In genomic region chr19:61199316-61199715, GRCm38 (mm10) we compare ENCODE assay signal across 9 mouse cellular contexts. TPM values are rescaled to one million over a fixed set of nuclear protein-coding genes. Genes with fewer than 3 reads are reported as not detected.
A peak's percentile ranks its signal among the peaks of the same experiment; 100 is the strongest.
DNase-seq lines count a peak whose midpoint lies in the region; ATAC-seq lines count a peak whose summit lies in the region.
"Had no signal": no experiment of that assay in that cellular context is flagged by ENCODE, and none has a peak within 500 bp of the region (broad histone marks: within the 10 kb centered on the region; RNA-seq: fewer than 3 reads in every experiment).

No protein-coding gene starts in this region.

- intact Hi-C loops in heart, postnatal 10 days (cut with DNase I): loop anchor here (1.0 to 2.0 kb wide), 2 partner anchors 25 to 67 kb away; no protein-coding TSS in a partner anchor

- no peaks in the 10 kb centered on the region for H3K36me3 ChIP-seq in heart, embryonic 11.5 days (ENCODE audit: control insufficient read depth, insufficient read depth, low read length)

- WGBS in heart, embryonic 11.5 days (ENCODE audit: insufficient replicate concordance): 16% methylated on average over 13 of the region's 13 CpGs

- H3K4me3 ChIP-seq in heart, embryonic 11.5 days (ENCODE audit: low read depth, low read length): no peak overlapping the region

- no peaks in the 10 kb centered on the region for H3K27me3 ChIP-seq in heart, embryonic 11.5 days (ENCODE audit: control insufficient read depth, insufficient read depth, low read length)

- no peaks in the 10 kb centered on the region for H3K4me1 ChIP-seq in heart, embryonic 11.5 days (ENCODE audit: control insufficient read depth, insufficient read depth, low read length)

- no peaks in the 10 kb centered on the region for H3K9me3 ChIP-seq in heart, embryonic 11.5 days (replicated peaks; ENCODE audit: control insufficient read depth, low read length)

- H3K27ac ChIP-seq in heart, embryonic 11.5 days (ENCODE audit: low read depth, low read length): no peak overlapping the region

- no peak for ATAC-seq in heart, embryonic 11.5 days (replicated peaks; ENCODE audit: insufficient number of reproducible peaks, low FRiP score, low TSS enrichment)

- H3K9ac ChIP-seq in heart, embryonic 11.5 days (ENCODE audit: low read depth, low read length): no peak overlapping the region

- H3K4me2 ChIP-seq in heart, embryonic 11.5 days: no peak overlapping the region

- peak; percentile 90 to 94 for DNase-seq in heart, adult 18-20 months
- peak; percentile 92 for DNase-seq in ZHBTc4 (ENCODE audit: low read depth, low spot score)
- DNase-seq in embryo, embryonic 10 days (ENCODE audit: low spot score): peak; percentile 95
- peak; percentile 92 to 94 for DNase-seq in heart, postnatal 10 days
- DNase-seq in left cerebral cortex, adult 8-10 months (ENCODE audit: low spot score in 2 of 2): peak; percentile 70
- DNase-seq in ovary, postnatal 10 days (ENCODE audit: low spot score): peak; percentile 72
- DNase-seq in thymus, postnatal 10 days (ENCODE audit: low spot score in 2 of 2): peak; percentile 80 to 90

RNA-seq across cellular contexts. Expression of gene Gm6020, which starts 15.6 kb away (rescaled TPM):
- not detected for total RNA-seq in heart, adult 18-20 months (2021)
- not detected in 2 replicates for polyA plus RNA-seq in heart, embryonic 11.5 days (2014; fragmentation: Nextera tagmentation; extraction: Ambion mirVana)
- not detected for total RNA-seq in heart, postnatal 10 days (2021)
- total RNA-seq in left cerebral cortex, adult 8-10 months (2022): not detected
- total RNA-seq: common myeloid progenitor, adult 5-6 weeks had no signal

RNA-seq across cellular contexts. Expression of gene Gm7102, which starts 23.2 kb away (rescaled TPM):
- total RNA-seq in heart, adult 18-20 months (2021): under 1 TPM in 1 of 2 experiments, not detected in 1; 0.17 TPM
- 0.24 and 0.25 TPM in 2 replicates for polyA plus RNA-seq in heart, embryonic 11.5 days (2014; fragmentation: Nextera tagmentation; extraction: Ambion mirVana)
- under 1 TPM; 0.22 to 0.26 TPM for total RNA-seq in heart, postnatal 10 days (2021)
- total RNA-seq in left cerebral cortex, adult 8-10 months (2022): not detected

RNA-seq across cellular contexts. Expression of gene Csf2ra, which starts 28.9 kb away (rescaled TPM):
- total RNA-seq in heart, adult 18-20 months (2021): 1 to 10 TPM; 5.8 to 5.9 TPM
- 25.6 and 29.6 TPM in 2 replicates for polyA plus RNA-seq in heart, embryonic 11.5 days (2014; fragmentation: Nextera tagmentation; extraction: Ambion mirVana)
- total RNA-seq in heart, postnatal 10 days (2021): 1 to 10 TPM; 8.9 to 9.7 TPM
- 10 to 100 TPM; 20.2 to 41.9 (median 31.7) TPM for total RNA-seq in left cerebral cortex, adult 8-10 months (2022)

RNA-seq across cellular contexts. Expression of gene Zfp950, which starts 58.7 kb away (rescaled TPM):
- total RNA-seq in heart, adult 18-20 months (2021): 10 to 100 TPM; 11.5 to 14.0 TPM
- polyA plus RNA-seq in heart, embryonic 11.5 days (2014; fragmentation: Nextera tagmentation; extraction: Ambion mirVana): 25.9 and 26.3 TPM in 2 replicates
- 10 to 100 TPM in 1 of 2 experiments, 1 to 10 TPM in 1; 8.5 to 19.5 TPM for total RNA-seq in heart, postnatal 10 days (2021)
- 10 to 100 TPM; 44.1 to 47.5 (median 45.9) TPM for total RNA-seq in left cerebral cortex, adult 8-10 months (2022)
